Mouse (Mus musculus): ENCODE data around the gene Rexo4. TPM values are rescaled to one million over a fixed set of nuclear protein-coding genes. Genes with fewer than 3 reads are reported as not detected.

Gene Rexo4
- polyA plus RNA-seq, 1 experiment, result 23.3 TPM

DNA sequence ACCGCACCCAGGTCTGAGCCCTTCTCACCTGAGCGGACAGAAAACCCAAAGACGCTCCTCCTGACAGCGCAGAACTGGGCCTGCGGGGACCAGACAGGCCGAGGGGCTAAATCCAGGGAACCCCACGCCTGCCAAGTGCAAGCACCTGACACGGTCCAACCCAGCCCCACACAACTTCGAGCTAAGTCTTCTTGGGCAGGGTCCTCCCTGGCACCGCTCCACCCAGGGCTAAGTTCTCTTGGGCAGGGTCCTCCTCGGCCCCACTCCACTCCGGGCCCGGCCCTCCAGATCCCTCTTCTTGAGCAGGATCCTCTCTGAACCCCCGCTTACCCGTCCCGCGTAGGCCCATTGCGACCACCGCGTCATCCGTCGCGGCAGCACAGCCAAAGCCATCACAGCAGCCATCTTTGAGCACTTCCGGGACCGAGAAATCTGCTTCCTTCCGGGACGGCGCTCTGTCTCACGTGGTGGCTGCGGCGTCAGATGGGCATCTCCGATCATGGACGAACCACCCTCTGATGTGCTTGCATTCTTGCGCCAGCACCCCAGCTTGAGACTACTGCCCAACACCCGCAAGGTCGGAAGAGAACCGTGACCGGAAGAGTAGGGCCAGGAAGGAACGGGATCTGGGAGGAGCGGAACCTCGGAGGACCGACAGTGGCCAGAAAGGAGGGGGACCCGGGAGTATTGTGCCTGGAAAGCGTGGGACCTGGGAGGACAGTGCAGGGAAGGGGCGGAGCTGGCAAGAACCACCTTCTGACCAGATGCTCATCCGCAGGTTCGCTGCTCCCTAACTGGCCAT, 48.1 kb downstream of the Rexo4 start, which contains the start of the genes Surf2 and Surf1:
Surf2 (plus strand) TSS at position 441 of the 802 bp plus-strand sequence.
Surf1 (minus strand) TSS at position 604 of the 802 bp plus-strand sequence.
- Histone ChIP-seq H3K27me3 (ENCODE audit: control insufficient read depth, insufficient read depth, insufficient read length) (no peaks in the 10 kb centered on the region), H3K4me2 (ENCODE audit: low read depth) (peak within 1 kb of the TSS; percentile 89), H3K36me3 (ENCODE audit: control insufficient read depth, insufficient read depth) (peaks cover 48% of the 10 kb centered on the region), H3K79me2 (ENCODE audit: control insufficient read depth, insufficient read depth) (peaks cover 49% of the 10 kb centered on the region), H3K4me3 (peak within 1 kb of the TSS; percentile 91), H3ac (ENCODE audit: control insufficient read depth, insufficient read length) (peak within 1 kb of the TSS; percentile 61)
- TF ChIP-seq MAX (IDR thresholded peaks at IDR 0.05; ENCODE audit: low read depth) (peak; percentile 89), POLR2AphosphoS2 (IDR thresholded peaks at IDR 0.05; ENCODE audit: insufficient read length, low read depth) (peak; percentile 72), MYOD1 (IDR thresholded peaks at IDR 0.05; ENCODE audit: control insufficient read depth in 1 of 3, insufficient read length in 2 of 3, low read depth in 2 of 3) (no peak), USF1 (IDR thresholded peaks at IDR 0.05; ENCODE audit: low read depth) (peak; percentile 90), POLR2A (IDR thresholded peaks at IDR 0.05; ENCODE audit: insufficient read length, low read depth) (peak; percentile 94)

DNA sequence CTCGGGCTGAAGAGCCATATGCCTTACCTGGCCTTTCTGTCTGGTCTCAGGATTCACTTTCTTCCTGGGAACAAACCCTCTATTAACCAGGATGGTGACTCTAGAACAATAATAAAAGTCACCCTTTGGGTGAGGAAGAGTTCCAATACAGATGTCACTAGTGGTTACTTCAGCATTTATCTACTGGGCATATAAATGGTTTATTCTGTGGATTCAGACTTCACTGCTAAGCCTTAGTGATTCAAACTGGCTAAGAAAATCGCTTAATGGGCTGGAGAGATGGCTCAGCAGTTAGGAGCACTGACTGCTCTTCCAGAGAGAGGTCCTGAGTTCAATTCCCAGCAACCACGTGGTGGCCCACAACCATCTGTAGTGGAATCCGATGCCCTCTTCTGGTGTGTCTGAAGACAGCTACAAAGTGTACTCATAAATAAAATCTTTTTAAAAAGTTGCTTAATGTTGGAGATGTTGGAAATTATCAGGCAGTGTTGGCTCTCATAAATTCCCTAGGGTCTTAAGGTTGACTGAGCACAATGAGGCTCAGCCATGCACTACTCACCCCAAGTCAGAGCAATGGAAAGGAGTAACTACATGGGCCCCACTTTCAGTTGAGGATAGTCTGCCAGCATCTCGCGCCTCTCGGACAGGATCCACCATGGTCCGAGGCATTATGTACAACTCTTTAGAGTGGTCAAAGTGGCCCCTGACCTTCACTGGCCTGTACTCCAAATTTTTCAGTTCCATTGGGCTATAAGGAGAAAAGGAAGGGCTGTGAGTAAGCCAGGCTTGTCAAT, 49.8 kb downstream of the Rexo4 start:
- Histone ChIP-seq H3K4me3 (peak overlapping the region; percentile 91), H3K4me2 (ENCODE audit: low read depth) (peak overlapping the region; percentile 89), H3K27me3 (ENCODE audit: control insufficient read depth, insufficient read depth, insufficient read length) (no peaks in the 10 kb centered on the region), H3K36me3 (ENCODE audit: control insufficient read depth, insufficient read depth) (peaks cover 36% of the 10 kb centered on the region), H3K79me2 (ENCODE audit: control insufficient read depth, insufficient read depth) (peaks cover 62% of the 10 kb centered on the region), H3ac (ENCODE audit: control insufficient read depth, insufficient read length) (no peak overlapping the region)
- peak; percentile 39 for TF ChIP-seq POLR2A (IDR thresholded peaks at IDR 0.05; ENCODE audit: insufficient read length, low read depth)
- no peak for TF ChIP-seq TCF3 (IDR thresholded peaks at IDR 0.05; ENCODE audit: insufficient read length, low read depth)
- peak; percentile 87 for TF ChIP-seq POLR2AphosphoS2 (IDR thresholded peaks at IDR 0.05; ENCODE audit: insufficient read length, low read depth)
- TF ChIP-seq USF1 (IDR thresholded peaks at IDR 0.05; ENCODE audit: low read depth), result peak; percentile 35

DNA sequence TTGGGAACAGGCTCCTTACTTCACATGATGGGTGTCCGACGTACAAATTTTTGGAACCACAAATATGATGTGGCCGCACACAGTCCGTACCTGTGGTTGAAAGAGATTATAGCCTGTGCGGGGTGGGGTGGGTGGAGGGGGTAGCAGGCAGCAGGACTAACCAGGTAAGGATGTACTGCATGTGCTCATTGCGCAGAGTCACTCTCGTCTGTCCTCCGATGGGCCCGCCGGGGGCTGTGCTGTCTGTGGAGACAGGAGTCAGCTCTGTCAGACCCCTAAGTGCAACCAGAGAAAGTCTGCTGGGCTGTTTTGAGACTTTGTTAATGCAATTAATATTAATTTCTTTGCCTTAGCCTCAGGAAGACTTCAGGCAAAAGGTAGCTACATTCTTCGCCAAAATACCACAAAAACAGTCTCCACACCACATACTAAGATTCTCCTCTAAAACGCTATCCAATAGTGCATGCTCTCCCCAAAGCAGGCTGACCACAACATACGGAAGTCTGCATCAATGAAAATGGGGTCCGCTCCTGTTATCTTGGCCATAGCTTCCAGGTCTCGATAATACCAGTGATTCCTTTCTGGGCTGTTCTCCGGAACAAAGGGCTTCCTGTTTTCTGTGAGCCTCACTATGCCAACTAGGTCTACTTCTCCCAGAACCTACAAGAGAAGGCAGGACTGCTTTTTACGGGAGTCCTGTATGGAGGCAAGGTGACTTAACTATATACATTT, 50.6 kb downstream of the Rexo4 start:
- Histone ChIP-seq H3K4me3 (no peak overlapping the region), H3K36me3 (ENCODE audit: control insufficient read depth, insufficient read depth) (peaks cover 29% of the 10 kb centered on the region), H3K4me2 (ENCODE audit: low read depth) (no peak overlapping the region), H3ac (ENCODE audit: control insufficient read depth, insufficient read length) (no peak overlapping the region), H3K79me2 (ENCODE audit: control insufficient read depth, insufficient read depth) (peaks cover 69% of the 10 kb centered on the region), H3K27me3 (ENCODE audit: control insufficient read depth, insufficient read depth, insufficient read length) (no peaks in the 10 kb centered on the region)
- TF ChIP-seq MYOD1 (IDR thresholded peaks at IDR 0.05; ENCODE audit: control insufficient read depth in 1 of 3, insufficient read length in 2 of 3, low read depth in 2 of 3), result no peak
- TF ChIP-seq POLR2A (IDR thresholded peaks at IDR 0.05; ENCODE audit: insufficient read length, low read depth), result peak; percentile 32
- TF ChIP-seq USF1 (IDR thresholded peaks at IDR 0.05; ENCODE audit: low read depth), result no peak
- TF ChIP-seq MYOG (IDR thresholded peaks at IDR 0.05; ENCODE audit: control insufficient read depth in 1 of 3, insufficient read depth in 1 of 3, insufficient read length in 2 of 3, low read depth in 2 of 3), result no peak
- TF ChIP-seq POLR2AphosphoS2 (IDR thresholded peaks at IDR 0.05; ENCODE audit: insufficient read length, low read depth), result peak; percentile 75
- TF ChIP-seq TCF12 (IDR thresholded peaks at IDR 0.05; ENCODE audit: insufficient read depth, poor library complexity, severe bottlenecking), result no peak
- no peak for TF ChIP-seq E2F4 (IDR thresholded peaks at IDR 0.05; ENCODE audit: insufficient read depth)

DNA sequence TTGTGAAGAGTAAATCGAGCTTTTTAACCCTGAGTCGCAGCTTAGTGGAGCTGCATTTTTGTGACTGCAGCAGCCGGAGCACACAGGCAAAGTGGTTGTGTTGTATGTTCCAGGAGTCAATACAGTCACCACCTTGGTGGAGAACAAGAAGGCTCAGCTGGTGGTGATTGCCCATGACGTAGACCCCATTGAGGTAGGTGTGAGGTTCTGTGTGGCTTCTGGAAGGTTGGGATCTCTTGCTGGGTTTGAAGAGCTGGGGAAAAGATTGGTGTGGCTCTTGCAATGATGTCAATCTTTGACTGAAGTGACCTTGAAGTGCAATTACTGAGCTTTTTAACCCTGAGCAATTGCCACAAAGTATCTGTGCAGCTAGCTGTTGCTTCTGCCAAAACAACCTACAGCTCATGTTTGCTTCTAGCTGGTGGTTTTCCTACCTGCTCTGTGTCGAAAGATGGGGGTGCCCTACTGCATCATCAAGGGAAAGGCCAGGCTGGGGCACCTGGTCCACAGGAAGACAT, 51.9 kb downstream of the Rexo4 start:
- no peak for TF ChIP-seq MAX (IDR thresholded peaks at IDR 0.05; ENCODE audit: low read depth)
- TF ChIP-seq POLR2A (IDR thresholded peaks at IDR 0.05; ENCODE audit: insufficient read length, low read depth), result peak; percentile 5
- H3K4me2 ChIP-seq (ENCODE audit: low read depth), result peak overlapping the region; percentile 80
- H3K36me3 ChIP-seq (ENCODE audit: control insufficient read depth, insufficient read depth), result peaks cover 26% of the 10 kb centered on the region
- H3K4me3 ChIP-seq, result peak overlapping the region; percentile 95
- H3K27me3 ChIP-seq (ENCODE audit: control insufficient read depth, insufficient read depth, insufficient read length), result no peaks in the 10 kb centered on the region
- H3K79me2 ChIP-seq (ENCODE audit: control insufficient read depth, insufficient read depth), result peaks cover 68% of the 10 kb centered on the region
- peak overlapping the region; percentile 66 for H3ac ChIP-seq (ENCODE audit: control insufficient read depth, insufficient read length)

DNA sequence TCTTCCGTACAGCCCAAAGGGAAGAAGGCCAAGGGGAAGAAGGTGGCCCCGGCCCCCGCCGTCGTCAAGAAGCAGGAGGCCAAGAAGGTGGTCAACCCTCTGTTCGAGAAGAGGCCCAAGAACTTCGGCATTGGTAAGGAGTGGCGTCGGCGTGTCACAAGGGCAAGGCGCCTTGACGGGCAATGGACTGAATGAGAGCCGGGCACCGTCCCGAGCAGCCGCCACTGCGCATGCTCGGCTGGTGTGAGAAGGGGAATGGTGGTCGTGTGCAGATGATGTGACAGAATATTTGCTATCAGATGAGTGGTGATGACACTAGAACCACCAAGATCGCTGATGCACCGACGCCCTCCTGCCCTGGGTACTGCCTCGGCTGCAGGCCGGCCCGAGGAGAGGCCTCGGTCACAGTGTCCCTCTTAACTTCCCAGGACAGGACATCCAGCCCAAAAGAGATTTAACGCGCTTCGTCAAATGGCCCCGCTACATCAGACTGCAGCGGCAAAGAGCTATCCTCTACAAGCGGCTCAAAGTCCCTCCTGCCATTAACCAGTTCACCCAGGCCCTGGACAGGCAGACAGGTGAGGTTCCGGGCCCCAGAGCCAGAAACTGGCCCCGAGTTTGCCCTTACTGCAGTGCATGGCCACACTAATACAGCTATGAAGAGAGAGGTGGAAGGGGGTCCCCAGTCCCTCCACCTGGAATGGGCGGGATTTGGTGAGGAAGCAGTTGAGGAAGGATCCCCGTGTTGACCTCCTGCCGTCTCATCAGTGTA, 53.0 kb downstream of the Rexo4 start:
- no peaks in the 10 kb centered on the region for H3K27me3 ChIP-seq (ENCODE audit: control insufficient read depth, insufficient read depth, insufficient read length)
- peak overlapping the region; percentile 66 for H3ac ChIP-seq (ENCODE audit: control insufficient read depth, insufficient read length)
- H3K79me2 ChIP-seq (ENCODE audit: control insufficient read depth, insufficient read depth), result peaks cover 61% of the 10 kb centered on the region
- H3K4me2 ChIP-seq (ENCODE audit: low read depth), result peak overlapping the region; percentile 80
- TF ChIP-seq POLR2A (IDR thresholded peaks at IDR 0.05; ENCODE audit: insufficient read length, low read depth) (no peak), TCF12 (IDR thresholded peaks at IDR 0.05; ENCODE audit: insufficient read depth, poor library complexity, severe bottlenecking) (no peak), SRF (IDR thresholded peaks at IDR 0.05; ENCODE audit: control insufficient read depth, insufficient read length, low read depth) (no peak), POLR2AphosphoS2 (IDR thresholded peaks at IDR 0.05; ENCODE audit: insufficient read length, low read depth) (peak; percentile 69)
- H3K4me3 ChIP-seq, result peak overlapping the region; percentile 95
- H3K36me3 ChIP-seq (ENCODE audit: control insufficient read depth, insufficient read depth), result peaks cover 26% of the 10 kb centered on the region

Measured in myocyte (in vitro differentiated cells).